Mouse (Mus musculus): ENCODE results near the gene Zkscan2. TPM values are rescaled to one million over a fixed set of nuclear protein-coding genes. Genes with fewer than 3 reads are reported as not detected.

The Zkscan2 gene
- 1 to 10 TPM; 1.2 to 2.8 TPM for total RNA-seq (2021)
- long read RNA-seq, experiment 1, full-length matches to known transcripts, result 1 of 2 reads
- long read RNA-seq, experiment 1, partial matches to known transcripts, result 0 of 2 reads
- long read RNA-seq, experiment 1, other reads (novel, unspliced or antisense), result 1 of 2 reads
- long read RNA-seq, experiment 2, result 0 reads

GRCm38 (mm10) chr7:123500239-123501219, at the start of gene Zkscan2:
Gene Zkscan2, minus strand, starts transcription at chr7:123500449.
- peak; percentile 82 for DNase-seq

GRCm38 (mm10) chr7:123529190-123529589, 28.9 kb upstream of the Zkscan2 start:
- DNase-seq, result no peak

- DNase-seq, result no peak
These were observed 25.5 kb upstream of the Zkscan2 start for GRCm38 (mm10) chr7:123525761-123526160.

GRCm38 (mm10) chr7:123524218-123524861, 24.1 kb upstream of the Zkscan2 start:
- DNase-seq, result peak; percentile 83

GRCm38 (mm10) chr7:123507946-123508345, 7.7 kb upstream of the Zkscan2 start:
- DNase-seq, result no peak

GRCm38 (mm10) chr7:123503358-123503757, 3.1 kb upstream of the Zkscan2 start:
- DNase-seq, result peak; percentile 78

GRCm38 (mm10) chr7:123499481-123500238, 589 bp downstream of the Zkscan2 start:
- peak; percentile 2 for DNase-seq

- DNase-seq, result no peak
These were observed 12.5 kb downstream of the Zkscan2 start for GRCm38 (mm10) chr7:123487703-123488102.

GRCm38 (mm10) chr7:123467961-123468360, 32.3 kb downstream of the Zkscan2 start:
- DNase-seq, result no peak

GRCm38 (mm10) chr7:123465692-123466387, 34.4 kb downstream of the Zkscan2 start:
- peak; percentile 83 for DNase-seq

- no peak for DNase-seq
These were observed 36.7 kb downstream of the Zkscan2 start for GRCm38 (mm10) chr7:123463569-123463968.

GRCm38 (mm10) chr7:123462070-123462501, 38.2 kb downstream of the Zkscan2 start, which contains the start of gene Aqp8:
Gene Aqp8, plus strand, starts transcription at chr7:123462291.
- DNase-seq, result peak; percentile 66

- no peak for DNase-seq
These were observed 38.9 kb downstream of the Zkscan2 start for GRCm38 (mm10) chr7:123461316-123461715.

GRCm38 (mm10) chr7:123459247-123459646, 41.0 kb downstream of the Zkscan2 start:
- no peak for DNase-seq

- DNase-seq, result no peak
These were observed 41.9 kb downstream of the Zkscan2 start for GRCm38 (mm10) chr7:123458309-123458708.

GRCm38 (mm10) chr7:123455088-123455487, 45.2 kb downstream of the Zkscan2 start:
- no peak for DNase-seq

GRCm38 (mm10) chr7:123453066-123453465, 47.2 kb downstream of the Zkscan2 start:
- no peak for DNase-seq

- DNase-seq, result no peak
These were observed 47.7 kb downstream of the Zkscan2 start for GRCm38 (mm10) chr7:123452551-123452950.

GRCm38 (mm10) chr7:123450515-123450914, 49.7 kb downstream of the Zkscan2 start:
- no peak for DNase-seq

- no peak for DNase-seq
These were observed 50.6 kb downstream of the Zkscan2 start for GRCm38 (mm10) chr7:123449676-123450075.

GRCm38 (mm10) chr7:123448794-123449193, 51.5 kb downstream of the Zkscan2 start:
- DNase-seq, result no peak
